Mouse (Mus musculus): ENCODE results near the gene Fbxl7.

- TF ChIP-seq CTCF (IDR thresholded peaks at IDR 0.05) (no peak), EP300 (IDR thresholded peaks at IDR 0.05) (no peak)
These were observed 7.2 kb downstream of the Fbxl7 start for GRCm38 (mm10) chr15:26888170-26888569.

Data from lung, postnatal 0 days (tissue).